Mouse (Mus musculus): ENCODE measurements around the gene Krtap28-13.

GRCm38 (mm10) chr1:83039080-83039479 is 21.6 kb upstream of the Krtap28-13 start:
- TF ChIP-seq CTCF (IDR thresholded peaks at IDR 0.05; ENCODE audit: borderline replicate concordance, insufficient read depth, low read length) (no peak), POLR2A (IDR thresholded peaks at IDR 0.05; ENCODE audit: low read depth, low read length) (no peak)
